ENCODE assay signal across 8 mouse cellular contexts in genomic region chr10:93888935-93889578, GRCm38 (mm10). TPM values are rescaled to one million over a fixed set of nuclear protein-coding genes. Genes with fewer than 3 reads are reported as not detected.
DNase-seq lines count a peak whose midpoint lies in the region; ATAC-seq and TF ChIP-seq lines count a peak whose summit lies in the region.

No protein-coding gene starts in this region.

- H3K27me3 ChIP-seq in G1E (ENCODE audit: insufficient read depth, low read length) = no peaks in the 10 kb centered on the region
- H3K27me3 ChIP-seq in embryonic facial prominence, embryonic 11.5 days (ENCODE audit: control insufficient read depth, insufficient read depth, low read length) = no peaks in the 10 kb centered on the region
- H3K27me3 ChIP-seq in heart, embryonic 10.5 days (ENCODE audit: insufficient read depth, poor library complexity, severe bottlenecking) = no peaks in the 10 kb centered on the region
- H3K27me3 ChIP-seq in splenic B cell, adult 2 months (ENCODE audit: control insufficient read depth, insufficient read depth, low read length, poor library complexity, severe bottlenecking) = no peaks in the 10 kb centered on the region

- H3K4me2 ChIP-seq in embryonic facial prominence, embryonic 11.5 days (ENCODE audit: low read depth, low read length) = peak overlapping the region; percentile 75

- H3K27ac ChIP-seq in embryonic facial prominence, embryonic 11.5 days (replicated peaks; ENCODE audit: low read depth, low read length) = peak overlapping the region; percentile 62
- H3K27ac ChIP-seq in heart, embryonic 10.5 days = peak overlapping the region; percentile 97

- no peaks in the 10 kb centered on the region for H3K9me3 ChIP-seq in G1E (replicated peaks)
- no peaks in the 10 kb centered on the region for H3K9me3 ChIP-seq in embryonic facial prominence, embryonic 11.5 days (replicated peaks; ENCODE audit: control insufficient read depth, low read length)
- no peaks in the 10 kb centered on the region for H3K9me3 ChIP-seq in heart, embryonic 10.5 days

- peaks cover 52% of the 10 kb centered on the region for H3K4me1 ChIP-seq in G1E (ENCODE audit: insufficient read depth, low read depth, low read length)
- no peaks in the 10 kb centered on the region for H3K4me1 ChIP-seq in embryonic facial prominence, embryonic 11.5 days (ENCODE audit: control insufficient read depth, insufficient read depth, low read length)
- H3K4me1 ChIP-seq in heart, embryonic 10.5 days = peaks cover 5% of the 10 kb centered on the region

- peak overlapping the region; percentile 96 for H3K4me3 ChIP-seq in G1E (ENCODE audit: low read depth, low read length)
- peak overlapping the region; percentile 97 for H3K4me3 ChIP-seq in embryonic facial prominence, embryonic 11.5 days (ENCODE audit: low read depth, low read length)
- H3K4me3 ChIP-seq in heart, embryonic 10.5 days = peak overlapping the region; percentile 93

- no peak for ATAC-seq in G1E (ENCODE audit: extremely low read depth, insufficient number of reproducible peaks, low FRiP score, poor library complexity, severe bottlenecking)
- peak; percentile 50 for ATAC-seq in embryonic facial prominence, embryonic 11.5 days (replicated peaks; ENCODE audit: insufficient number of reproducible peaks, low FRiP score, low TSS enrichment, low read depth)
- ATAC-seq in megakaryocyte, adult 5-6 weeks (ENCODE audit: poor library complexity, severe bottlenecking) = peak; percentile 65

- under 1% methylated on average over 38 of the region's 38 CpGs for WGBS in embryonic facial prominence, embryonic 11.5 days
- under 1% methylated on average over 38 of the region's 38 CpGs for WGBS in heart, embryonic 10.5 days

- DNase-seq in cerebellum, adult 11 months = peak; percentile 42
- DNase-seq in cerebellum, adult 8-10 months = no peak
- peak; percentile 37 for DNase-seq in G1E (ENCODE audit: low spot score)
- peak; percentile 50 for DNase-seq in embryonic facial prominence, embryonic 11.5 days (ENCODE audit: low spot score)
- DNase-seq in heart, embryonic 10.5 days (ENCODE audit: low spot score) = peak; percentile 86
- peak; percentile 31 to 59 for DNase-seq in layer of hippocampus, adult 18-20 months (ENCODE audit: low spot score in 2 of 2)
- peak; percentile 11 for DNase-seq in splenic B cell, adult 2 months (ENCODE audit: low read depth, low spot score)

- H3K9ac ChIP-seq in embryonic facial prominence, embryonic 11.5 days (replicated peaks; ENCODE audit: low read length) = peak overlapping the region; percentile 94

- H3K36me3 ChIP-seq in G1E (replicated peaks) = peaks cover 29% of the 10 kb centered on the region
- H3K36me3 ChIP-seq in embryonic facial prominence, embryonic 11.5 days (replicated peaks; ENCODE audit: control insufficient read depth, insufficient read depth, low read depth, low read length) = peaks cover 7% of the 10 kb centered on the region
- H3K36me3 ChIP-seq in heart, embryonic 10.5 days = peaks cover 29% of the 10 kb centered on the region
- H3K36me3 ChIP-seq in splenic B cell, adult 2 months (ENCODE audit: control insufficient read depth, insufficient read depth, low read length, poor library complexity, severe bottlenecking) = peaks cover 4% of the 10 kb centered on the region; the same call in 1 of the 2 replicates

- TF ChIP-seq CTCF in G1E (IDR thresholded peaks at IDR 0.05; ENCODE audit: low read depth, low read length) = no peak

RNA-seq across cellular contexts. Expression of gene Metap2, which starts 7.8 kb away (rescaled TPM):
- total RNA-seq in G1E (2014; fragmentation: Nextera tagmentation) (963 and 1,004 TPM in 2 replicates), G1E (2017) (415 and 523 TPM in 2 replicates)
- 728 and 853 TPM in 2 replicates for polyA plus RNA-seq in G1E (2012)
- polyA plus RNA-seq in embryonic facial prominence, embryonic 11.5 days (2014; fragmentation: Nextera tagmentation; extraction: Ambion mirVana) = 243 and 272 TPM in 2 replicates
- polyA plus RNA-seq in heart, embryonic 10.5 days (2016; fragmentation: Nextera tagmentation; extraction: Ambion mirVana) = 176 and 208 TPM in 2 replicates
- total RNA-seq in layer of hippocampus, adult 18-20 months (2021) = 100 to 1,000 TPM; 114 to 116 TPM
- 158 and 172 TPM in 2 replicates for total RNA-seq in megakaryocyte, adult 5-6 weeks (2015)
- 132 and 146 TPM in 2 replicates for total RNA-seq in megakaryocyte, adult 5-6 weeks (2017)

RNA-seq across cellular contexts. Expression of gene Usp44, which starts 57.7 kb away (rescaled TPM):
- total RNA-seq in G1E (2014; fragmentation: Nextera tagmentation) = 13.7 and 15.0 TPM in 2 replicates
- total RNA-seq in G1E (2017) = 5.1 and 6.2 TPM in 2 replicates
- polyA plus RNA-seq in G1E (2012) = 1.6 and 2.5 TPM in 2 replicates
- polyA plus RNA-seq in embryonic facial prominence, embryonic 11.5 days (2014; fragmentation: Nextera tagmentation; extraction: Ambion mirVana) = 5.0 and 5.5 TPM in 2 replicates
- 1.6 and 2.0 TPM in 2 replicates for polyA plus RNA-seq in heart, embryonic 10.5 days (2016; fragmentation: Nextera tagmentation; extraction: Ambion mirVana)
- total RNA-seq in layer of hippocampus, adult 18-20 months (2021) = not detected
- total RNA-seq in megakaryocyte, adult 5-6 weeks (2015) = 0.09 TPM in 1 of 2 replicates, not detected in the other
- 0.41 TPM in 1 of 2 replicates, not detected in the other for total RNA-seq in megakaryocyte, adult 5-6 weeks (2017)

Comparison
In these comparisons a context has a peak if more than half of its experiments do, and no peak if none do; other contexts are left out.
1. RNA of gene Usp44, which starts 57.7 kb away (total RNA-seq): 5.1 to 15.0 TPM in G1E; not detected in layer of hippocampus, adult 18-20 months and 0.09 to 0.41 TPM in megakaryocyte, adult 5-6 weeks; every median in the first group is over 4 times any median in the second.
2. Peak in every context shown above with its lines, with median percentiles within 50 percentile points of each other: H3K4me3 ChIP-seq.